Mouse (Mus musculus): ENCODE data around the gene Slc8a3.

Slc8a3 gene

DNA sequence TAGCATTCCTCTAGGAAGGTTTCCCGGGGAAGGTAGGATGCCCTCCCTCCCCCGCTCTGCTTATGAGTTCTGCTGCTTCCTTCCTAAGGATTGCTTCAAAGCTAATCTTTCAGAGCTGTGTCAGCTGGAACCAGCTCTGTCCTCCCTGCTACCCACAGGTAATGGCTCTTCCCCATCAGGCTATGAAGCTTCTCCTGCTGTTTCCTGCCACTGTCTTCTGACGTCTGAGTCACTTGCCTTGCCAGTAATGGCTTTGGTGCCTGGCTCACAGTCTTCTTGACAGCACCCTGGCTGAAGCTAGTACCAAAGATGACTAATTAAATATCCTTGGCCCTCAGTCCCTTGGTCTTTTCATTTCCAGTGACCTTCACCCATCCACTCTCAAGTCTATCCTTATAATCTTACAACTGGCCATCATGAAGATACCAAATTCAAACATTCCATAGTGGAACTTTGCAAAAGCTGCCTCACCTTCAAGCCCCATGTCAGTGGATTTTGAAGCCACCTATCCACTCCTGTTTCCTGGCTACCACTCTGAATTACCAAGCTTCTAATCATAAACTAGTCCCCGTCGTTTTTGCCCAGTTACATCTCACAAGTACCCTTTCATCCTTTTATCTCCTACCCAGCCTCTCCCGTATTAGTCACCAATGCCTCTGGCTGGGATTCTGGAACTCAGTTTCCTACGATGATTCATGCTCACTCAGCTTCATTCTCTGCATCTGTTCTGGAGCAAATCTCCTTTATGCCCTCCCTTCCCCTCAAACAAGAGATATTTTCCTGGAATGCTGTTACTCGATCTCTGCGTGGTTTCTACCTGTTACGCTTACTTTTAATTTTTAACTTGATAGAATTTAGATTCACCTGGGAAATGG is 97.3 kb downstream of the Slc8a3 start:
- no peak for DNase-seq

DNA sequence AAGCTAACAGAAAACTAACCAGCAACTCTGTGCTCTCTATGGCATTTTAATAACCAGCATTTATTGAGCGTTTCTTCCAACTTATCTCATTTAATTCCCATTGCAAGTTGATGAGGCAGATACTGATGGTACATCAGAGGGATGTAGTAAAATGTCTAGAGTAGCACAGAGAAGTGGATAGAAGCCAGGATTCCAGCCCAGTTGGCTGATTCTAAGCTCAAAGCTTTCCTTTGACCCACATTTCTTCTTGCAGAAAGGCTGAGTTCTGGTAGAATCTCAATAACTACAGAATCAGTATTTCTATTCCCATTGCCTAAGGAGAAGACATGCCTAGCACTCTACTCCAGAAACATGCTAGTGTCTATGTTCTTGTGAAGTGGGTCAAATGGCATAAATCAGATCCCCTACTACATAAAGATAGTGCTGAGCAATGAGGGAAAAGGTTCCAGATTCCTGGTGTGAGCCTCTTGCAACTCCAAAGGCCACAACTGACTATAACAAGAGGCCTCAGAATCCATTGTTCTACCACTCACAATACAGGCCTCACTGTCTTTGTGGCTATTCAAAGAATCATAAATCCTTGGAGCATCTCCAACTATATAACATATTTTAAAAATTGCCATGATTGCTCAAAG is 99.1 kb downstream of the Slc8a3 start:
- no peak for DNase-seq

DNA sequence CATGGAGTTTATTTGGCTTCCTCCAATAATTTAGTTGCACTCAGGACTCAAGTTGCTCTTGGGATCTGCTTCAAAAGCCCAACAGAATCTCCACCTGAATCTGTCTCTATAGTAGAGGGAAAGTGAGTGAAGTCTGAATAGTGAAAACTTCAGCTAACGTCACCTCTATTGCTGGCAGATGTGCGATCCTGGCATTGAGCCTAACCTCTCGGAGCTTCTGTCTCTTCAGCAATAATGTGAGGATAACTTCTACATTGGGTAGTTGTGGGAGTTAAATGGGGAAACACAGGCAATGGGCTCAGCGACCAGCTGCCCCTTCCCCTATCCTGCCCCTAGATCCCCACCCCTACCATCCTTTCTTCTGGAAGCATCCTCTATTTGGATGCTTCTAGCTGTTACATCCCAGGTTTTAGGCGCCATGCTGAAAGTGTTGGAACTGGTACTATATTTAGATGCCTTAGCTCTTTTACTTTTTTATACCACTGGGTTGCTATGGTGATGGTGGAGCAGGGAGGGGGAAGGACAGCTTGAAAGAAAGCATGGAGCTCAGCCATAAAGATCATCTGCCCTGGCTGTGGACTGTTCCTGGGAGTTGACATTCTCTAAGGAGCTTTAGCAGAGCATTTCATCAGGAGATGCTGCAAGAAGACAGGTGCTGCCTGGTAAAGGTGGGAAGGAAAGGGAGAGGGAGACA is 105.1 kb downstream of the Slc8a3 start:
- DNase-seq: no peak

DNA sequence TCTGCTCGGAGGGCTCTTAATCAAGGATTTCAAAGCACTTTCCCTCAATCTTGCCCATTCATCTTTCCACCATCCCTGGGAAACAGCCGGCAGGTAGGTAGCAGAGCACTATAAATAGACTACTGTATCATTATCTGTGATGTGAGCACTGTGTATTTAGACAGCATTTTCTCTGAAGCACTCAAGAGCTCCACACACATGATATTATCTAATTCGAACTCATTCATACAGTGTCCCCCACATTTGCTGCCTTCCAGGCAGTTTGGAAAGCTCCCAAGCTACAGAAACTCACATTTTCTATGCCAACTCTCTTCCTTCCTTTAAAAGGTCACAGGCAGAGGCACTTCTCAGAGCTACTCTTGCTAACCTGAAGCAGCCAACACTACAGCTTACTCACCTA is 106.4 kb downstream of the Slc8a3 start:
- DNase-seq: no peak

DNA sequence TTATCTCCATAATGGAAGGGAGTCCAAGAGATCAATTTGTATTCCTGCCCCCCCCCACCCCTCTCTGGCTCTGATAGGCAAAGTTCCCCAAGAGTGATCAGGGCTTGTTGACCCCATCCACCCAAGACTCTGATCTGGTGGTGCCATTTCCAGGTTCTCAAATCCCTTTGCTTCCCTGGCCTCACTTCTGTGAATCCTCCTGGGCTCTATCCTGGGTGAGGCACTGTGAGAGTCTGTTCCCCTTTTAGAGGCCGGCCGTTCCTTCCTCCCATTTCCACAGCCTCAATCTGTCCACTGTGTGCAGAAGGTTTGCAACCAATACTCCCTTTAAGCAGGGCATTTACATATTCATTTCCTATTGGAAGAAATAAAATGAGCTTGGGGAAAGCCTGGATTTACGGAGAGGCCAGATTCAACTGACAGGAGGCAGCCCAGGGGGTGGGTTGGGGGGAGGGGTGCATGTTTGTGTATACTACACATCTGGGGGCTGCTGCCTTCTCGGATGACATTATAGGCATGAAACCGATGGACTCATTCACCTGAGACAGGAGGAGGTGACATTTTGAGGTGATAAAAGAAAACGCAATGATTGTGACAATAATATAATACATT is 106.9 kb downstream of the Slc8a3 start:
- no peak for DNase-seq

DNA sequence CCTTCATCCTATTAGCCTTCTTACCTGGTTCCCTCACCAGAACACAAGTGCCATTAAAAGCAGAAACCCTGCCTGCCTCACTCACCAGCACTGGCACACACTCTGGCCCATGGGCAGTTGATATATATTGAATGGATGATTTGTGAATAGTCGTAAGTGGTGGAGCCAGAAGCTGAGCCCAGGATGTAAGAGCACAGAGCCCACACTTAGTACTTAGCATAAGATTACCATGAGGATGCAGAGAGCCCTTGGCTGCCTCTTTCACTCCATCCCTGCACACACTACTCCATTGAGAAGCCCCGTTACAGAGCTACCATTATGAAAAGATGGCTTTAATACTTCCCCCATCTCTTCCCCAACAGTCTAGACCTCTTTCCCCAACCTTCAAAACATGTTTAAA is 108.1 kb downstream of the Slc8a3 start:
- no peak for DNase-seq

DNA sequence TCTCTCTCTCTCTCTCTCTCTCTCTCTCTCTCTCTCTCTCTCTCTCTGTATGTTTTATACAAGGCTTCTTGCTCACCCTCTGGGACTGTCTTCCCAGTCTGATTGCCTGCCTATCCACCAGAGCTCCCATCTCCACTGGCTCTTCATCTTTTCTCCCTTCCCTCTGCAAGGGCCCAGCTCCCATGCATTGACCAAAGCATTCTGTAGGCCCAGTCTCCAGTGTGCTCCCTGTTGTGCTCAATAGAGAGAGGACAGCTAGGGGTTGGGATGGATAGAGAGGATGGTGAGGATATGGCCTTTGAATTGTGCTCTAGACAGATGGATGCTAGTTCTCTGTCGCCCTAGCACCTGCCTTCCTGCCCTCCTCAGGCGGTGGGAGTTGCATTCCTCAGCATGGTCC is 109.7 kb downstream of the Slc8a3 start:
- DNase-seq: no peak

DNA sequence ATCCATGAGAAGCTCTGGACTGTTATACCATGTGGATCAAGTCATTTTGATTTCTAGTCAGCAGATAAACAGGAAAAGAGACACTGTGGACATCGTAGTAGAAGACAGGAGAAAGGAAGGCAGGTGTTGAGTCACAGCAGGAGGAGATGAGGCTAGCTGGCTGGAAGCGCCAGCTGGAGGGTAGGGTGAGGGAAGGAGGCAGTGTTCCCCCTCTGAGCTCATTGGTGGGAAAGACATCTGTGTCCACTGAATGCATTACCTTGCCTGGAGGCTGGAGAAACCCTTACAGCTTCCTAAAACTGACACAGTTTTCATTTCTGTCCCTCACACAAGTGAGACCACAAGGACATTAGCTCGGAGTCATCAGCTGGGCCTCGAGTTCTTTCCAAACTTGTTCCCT is 113.6 kb downstream of the Slc8a3 start:
- no peak for DNase-seq

DNA sequence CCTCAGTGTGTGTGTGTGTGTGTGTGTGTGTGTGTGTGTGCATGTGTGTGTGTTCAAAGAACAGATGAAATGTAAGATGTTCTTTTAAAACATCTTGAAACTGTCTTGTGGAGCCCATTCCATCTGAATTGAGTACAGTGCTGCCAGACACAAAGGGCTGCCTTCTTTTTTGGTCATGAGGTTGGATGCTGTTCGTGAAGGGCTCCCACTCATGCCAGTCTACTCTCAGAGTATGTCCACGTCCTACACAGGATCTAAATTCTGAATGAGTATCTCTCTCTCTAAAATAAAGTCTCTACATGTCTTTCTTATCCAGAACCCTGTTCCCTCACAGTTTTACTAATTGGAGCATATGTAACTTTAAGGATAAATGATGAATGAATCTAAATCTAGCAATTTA is 124.4 kb downstream of the Slc8a3 start:
- DNase-seq: no peak

DNA sequence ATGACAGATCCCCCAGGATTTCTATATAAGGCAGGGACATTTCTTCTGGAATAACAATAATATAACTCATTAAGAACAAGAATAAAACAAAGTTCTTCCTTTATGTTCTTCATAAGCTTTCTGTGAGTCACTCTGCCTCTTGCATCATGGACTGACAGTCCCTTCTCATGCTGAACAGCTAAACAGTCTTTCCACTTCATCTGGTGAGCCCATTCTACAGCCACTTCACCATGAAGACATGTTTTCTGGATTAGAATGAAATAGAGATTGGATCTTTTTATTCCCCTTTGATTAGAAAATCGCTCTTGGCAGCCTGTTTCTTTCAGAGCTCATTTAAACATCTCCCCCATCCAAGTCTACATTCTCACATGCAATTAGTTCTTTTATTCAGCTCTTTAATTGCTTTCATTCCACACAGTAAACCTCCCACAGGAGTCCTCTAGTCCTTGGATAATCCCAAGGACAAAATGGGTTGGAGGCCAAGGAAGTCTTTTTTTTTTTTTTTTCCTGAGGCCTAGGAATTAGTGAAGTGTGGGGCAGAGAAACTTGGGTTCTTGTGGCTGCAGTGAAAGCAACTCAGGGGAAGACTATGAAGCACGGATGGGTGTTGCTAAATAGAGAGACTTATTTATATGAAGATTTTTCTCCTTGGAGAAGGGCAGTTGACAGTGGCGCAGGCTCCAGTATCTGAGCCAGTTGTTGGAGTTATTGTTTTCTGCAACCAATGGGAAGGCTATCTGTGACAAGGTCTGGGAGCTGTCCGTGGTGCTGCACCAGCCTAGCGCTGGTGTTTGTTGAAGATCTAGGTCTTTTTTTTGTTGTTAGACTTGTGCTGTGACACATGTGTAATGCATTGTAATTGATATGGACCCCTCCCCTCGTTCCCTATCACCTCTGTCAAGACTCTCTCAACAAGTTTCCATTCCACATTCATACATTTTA is 127.1 kb downstream of the Slc8a3 start:
- DNase-seq: peak; percentile 80

DNA sequence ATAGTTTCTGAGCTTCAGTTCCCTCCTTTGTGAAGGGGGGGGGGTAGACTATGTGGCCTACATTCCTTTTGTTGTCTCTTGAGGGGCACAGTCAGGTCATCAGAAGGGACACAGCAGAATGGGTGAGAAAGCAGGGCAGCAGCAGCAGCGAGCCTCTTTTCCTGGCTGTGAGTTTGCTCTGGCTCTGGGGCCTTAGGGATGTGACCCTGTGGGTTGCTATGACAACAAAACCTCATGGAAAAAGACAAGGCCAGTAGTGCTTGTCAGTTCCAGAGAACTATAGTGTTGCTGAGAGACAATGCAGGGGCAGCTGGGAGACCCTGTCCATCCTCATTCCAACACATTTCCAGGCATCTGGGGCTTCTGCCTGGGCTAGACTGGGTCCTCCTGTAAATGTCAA is 129.8 kb downstream of the Slc8a3 start:
- peak; percentile 57 for DNase-seq

DNA sequence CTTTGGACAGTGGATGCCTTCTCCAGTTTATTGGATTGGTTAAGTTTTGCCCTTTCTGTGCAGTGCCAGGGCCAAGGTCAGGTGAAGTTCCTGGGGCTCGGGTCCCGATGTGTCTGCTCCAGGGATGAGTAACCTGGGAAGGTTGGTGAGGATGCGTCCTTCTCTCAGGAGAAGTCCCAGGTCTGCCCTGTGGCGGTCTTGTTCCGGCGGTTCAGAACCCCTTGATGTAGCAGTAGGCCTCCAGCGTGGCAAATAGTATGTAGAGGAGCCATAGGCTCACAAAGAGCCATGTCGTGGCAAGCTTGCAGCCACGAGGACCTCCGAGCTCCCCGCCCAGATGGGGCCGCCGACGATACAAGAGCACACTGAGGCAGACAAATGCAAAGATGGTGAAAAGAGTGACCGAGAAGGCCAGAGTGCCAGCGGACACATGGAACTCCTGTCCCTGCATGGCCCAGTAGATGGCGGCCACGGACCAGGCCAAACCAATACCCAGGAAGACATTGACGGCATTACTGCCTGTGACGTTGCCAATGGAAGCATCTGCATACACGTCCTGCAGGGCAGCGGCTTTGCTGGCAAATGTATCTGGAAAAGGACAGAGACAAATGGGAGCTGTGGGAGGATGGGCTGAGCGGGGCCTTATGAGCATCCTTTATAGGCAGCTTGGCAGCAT is 133.6 kb downstream of the Slc8a3 start:
- DNase-seq: peak; percentile 83

DNA sequence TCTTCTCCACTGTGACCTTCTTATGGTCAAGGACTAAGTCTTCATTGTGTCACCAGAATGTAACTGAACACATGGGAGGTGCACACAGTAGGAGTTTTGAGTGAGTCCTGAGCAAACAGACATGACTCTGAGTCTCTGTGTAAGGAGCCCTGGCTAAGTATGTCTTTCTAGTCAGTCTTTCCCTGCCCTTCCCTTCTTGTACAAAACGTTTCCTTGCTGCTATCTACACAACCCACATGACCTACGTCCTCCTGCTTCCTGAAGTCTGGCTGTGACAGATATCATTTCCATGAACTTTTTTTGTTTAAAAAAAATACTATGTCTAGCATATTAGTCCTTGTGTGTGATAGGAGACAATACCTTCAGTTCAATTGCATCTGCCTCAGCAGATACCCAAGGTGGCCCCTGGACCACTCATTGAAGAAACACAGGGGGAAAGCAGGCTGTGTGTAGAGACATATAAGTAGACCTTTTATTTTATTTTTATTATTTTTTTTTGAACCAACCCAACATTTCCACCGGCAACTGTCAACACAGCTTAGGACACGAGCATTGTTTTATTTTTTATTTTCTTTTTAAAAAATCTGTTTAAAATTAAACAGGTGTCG is 135.4 kb downstream of the Slc8a3 start:
- no peak for DNase-seq

DNA sequence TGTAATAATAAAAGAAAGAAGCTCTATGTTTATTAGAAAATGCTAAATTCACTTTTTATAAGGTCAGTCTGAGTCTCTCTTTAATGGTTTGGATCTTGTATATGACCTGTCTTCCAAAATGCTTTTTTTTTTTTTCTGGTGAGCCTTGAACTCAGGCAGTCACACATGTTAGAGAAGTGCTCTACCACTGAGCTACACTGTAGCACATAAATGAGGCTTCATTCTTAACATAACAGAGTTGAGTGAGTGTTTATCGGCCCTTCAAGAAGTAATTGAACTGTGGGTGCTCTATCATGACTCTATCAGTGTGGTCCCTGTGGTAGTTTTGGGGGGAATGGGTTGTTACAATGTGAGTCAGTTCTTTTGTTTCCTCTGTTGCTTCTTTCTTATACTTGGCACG is 139.0 kb downstream of the Slc8a3 start:
- no peak for DNase-seq

DNA sequence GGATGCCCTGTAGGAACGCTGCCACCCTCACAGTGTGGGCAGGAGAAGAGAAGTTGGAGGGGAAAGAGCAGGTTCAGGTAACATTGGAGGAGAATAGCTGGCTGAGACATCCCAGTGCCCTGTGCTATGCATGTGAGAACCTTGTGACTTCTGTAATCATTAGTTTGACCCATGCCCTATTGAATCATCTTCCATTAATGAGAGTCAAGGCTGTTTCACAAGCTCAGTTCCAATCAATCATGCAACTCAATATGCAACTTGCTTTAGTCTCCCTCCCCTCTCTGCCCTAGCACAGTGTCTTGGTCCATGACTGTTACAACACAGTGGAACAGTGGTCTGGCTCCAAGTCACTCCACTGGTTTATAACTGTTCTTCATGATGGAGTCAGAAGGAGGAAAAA is 143.3 kb downstream of the Slc8a3 start:
- DNase-seq: no peak

DNA sequence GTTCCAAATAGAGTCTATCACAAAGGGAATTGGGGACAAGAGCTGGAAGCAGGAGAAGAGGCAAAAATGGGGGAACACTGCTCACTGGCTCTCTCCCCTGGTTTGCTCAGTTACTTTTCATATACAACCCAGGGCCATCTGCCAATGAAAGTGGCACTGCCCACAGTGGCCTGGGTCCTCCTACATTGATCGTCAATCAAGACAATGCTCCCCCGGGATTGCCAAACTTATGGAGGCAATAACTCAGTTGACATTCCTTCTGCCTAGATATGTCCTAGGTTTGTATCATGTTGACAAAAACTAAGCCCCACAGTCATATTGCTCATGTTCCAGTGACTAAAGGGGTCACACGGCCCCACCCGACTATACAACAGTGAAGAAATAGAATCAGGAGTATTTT is 144.0 kb downstream of the Slc8a3 start:
- no peak for DNase-seq

DNA sequence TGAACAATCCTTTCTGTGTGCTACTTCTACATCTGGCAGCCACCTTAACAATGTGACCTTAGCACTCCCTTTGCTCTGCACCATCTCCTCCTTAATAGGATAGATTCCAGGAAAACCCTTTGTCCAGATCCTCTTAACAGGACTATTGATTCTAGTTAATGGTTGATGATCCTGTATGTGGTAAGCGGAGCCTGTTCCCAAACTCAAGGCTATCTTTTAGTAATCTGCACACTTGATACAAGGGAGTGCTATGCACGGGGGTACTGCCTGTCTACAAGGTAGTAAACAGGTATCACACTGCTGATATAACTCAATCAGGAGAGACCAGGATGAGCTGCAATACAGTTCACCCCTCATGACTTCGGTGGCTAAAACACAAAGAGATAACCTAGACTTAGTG is 144.6 kb downstream of the Slc8a3 start:
- no peak for DNase-seq

DNA sequence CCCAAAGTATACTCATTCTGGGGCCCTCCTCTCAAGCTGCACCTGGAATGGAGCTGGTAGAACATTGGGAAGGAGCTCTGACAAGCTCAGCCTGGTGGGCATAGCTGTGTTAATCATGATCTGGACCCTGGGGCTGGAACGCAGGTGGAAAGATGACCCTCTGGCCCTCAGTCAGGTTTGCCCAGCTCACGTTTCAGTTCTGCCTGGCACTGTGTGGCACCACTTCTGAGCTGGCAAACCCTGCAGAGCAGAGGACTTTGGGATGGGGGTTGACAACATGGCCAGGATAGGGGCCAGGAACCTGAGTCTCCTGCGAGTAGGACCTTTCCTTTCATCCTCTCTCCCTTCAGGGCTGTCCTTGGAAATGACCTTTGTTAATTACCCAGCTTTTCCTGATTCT is 146.3 kb downstream of the Slc8a3 start:
- no peak for DNase-seq

DNA sequence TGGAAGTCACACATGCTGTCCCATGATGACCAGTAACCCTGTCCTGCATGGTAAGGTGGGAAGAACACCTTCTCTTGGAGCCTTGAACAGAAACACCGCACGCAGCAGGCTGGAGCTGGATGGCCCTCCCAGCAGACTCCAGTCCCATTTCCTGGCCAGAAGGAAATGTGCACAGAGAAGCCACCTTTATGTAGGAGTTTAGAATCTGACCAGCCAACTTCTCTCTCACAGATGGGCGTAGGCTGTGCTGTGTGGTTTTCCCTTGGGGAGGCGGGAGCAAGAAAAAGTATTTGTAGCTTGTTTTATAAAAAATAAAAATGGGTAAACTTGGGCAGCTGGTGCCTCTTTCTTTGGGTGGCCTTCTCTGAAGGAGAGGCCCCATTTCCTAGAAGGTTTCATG is 146.9 kb downstream of the Slc8a3 start:
- DNase-seq: no peak

DNA sequence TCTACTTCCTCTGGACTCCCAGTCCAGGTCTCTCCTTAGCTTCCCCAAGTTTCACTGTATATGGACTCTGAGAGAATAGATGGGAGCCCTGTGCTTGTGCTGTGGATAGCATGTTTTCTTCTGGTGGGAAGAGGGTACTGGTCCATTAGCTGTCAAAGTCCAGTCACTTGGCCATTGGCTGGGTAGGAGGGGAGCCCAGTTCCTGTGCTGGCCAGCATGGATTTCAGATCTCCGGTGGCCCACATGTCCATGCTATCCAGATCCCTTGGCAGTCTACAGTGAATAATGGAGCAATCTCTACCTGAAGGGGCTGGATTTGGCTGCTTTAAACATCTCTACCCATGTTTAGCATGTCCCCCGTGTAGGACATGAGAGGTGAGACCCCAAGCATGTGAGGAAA is 148.0 kb downstream of the Slc8a3 start:
- DNase-seq: no peak

DNA sequence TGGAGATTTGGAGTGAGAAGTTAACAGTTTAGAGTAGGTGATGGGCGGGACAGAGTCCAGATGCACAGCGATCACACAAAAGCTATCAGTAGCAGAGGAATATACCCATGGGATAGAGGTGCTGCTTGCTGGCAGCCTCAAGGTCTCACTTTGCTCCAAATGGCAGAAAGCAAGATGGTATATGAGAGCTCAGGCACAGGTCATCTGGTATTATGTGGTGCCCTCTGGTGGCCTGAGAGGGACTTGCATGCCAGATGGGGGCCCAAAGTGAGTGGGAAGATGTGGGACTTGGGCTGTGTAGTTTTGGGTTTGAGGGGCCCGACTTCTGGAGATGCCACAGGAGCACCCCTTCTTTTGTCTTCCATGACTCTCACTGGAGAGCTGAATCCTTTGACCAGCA is 150.9 kb downstream of the Slc8a3 start:
- DNase-seq: peak; percentile 68
